Mouse (Mus musculus): ENCODE measurements at regions not wholly inside any gene's neighbourhood (a gene's known extent, or its start where the extent isn't known, plus 50 kb on each side); places are given as distances from the start of the nearest gene placed in this dataset.
A peak's percentile ranks its signal among the peaks of the same experiment; 100 is the strongest.

DNA sequence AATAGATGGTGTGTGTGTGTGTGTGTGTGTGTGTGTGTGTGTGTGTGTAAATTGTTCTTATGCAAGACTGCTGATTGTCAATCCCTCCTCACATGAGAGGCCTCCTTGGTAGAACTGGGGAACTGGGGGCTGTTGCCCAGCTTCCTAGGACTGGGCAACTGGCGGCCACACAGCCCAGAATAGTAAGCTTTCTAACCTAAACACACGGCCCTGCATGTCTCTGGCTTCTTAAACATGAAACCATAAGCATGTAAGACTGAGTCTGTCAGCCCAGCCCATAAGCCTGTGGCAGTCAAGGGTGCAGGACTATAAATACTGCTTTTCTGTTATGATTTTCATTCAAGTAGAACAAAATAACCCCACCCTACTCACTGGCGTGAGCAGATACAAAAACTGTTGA, 60.7 kb downstream of the Ifng start:
- DNase-seq (ENCODE audit: extremely low read depth, low read depth, low spot score) = no peak

DNA sequence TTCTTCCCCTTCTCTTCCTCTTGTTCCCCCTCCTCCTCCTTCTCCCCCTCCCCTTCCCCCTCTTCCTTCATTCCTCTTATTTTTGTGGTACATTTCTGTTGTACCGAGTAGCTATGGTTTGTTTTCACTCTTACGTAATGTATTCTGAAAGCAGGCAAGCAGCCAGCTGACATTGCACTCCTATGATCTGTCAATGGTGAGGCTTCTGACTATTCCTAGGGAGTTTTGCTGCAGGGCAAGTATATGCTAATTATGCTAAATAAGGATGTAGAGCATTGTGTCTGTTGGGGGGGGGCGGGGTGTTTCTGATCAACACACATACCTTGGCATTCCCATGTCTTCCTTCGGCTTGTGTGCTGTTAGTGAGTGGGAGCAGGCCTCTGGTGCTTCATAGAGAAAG, 64.0 kb downstream of the Ifng start:
- H3K79me2 ChIP-seq (ENCODE audit: control insufficient read depth, insufficient read depth, low read length) = no peaks in the 10 kb centered on the region
- peak; percentile 28 for DNase-seq (ENCODE audit: extremely low read depth, low read depth, low spot score)
- H3K36me3 ChIP-seq (ENCODE audit: control insufficient read depth, insufficient read depth, low read length) = no peaks in the 10 kb centered on the region
- WGBS = 44% methylated on average over 4 of the region's 4 CpGs
- H3K27me3 ChIP-seq (ENCODE audit: control insufficient read depth, insufficient read depth, low read length) = no peaks in the 10 kb centered on the region
- no peak overlapping the region for H3K4me3 ChIP-seq (ENCODE audit: insufficient read depth, low read depth, low read length)
- no peaks in the 10 kb centered on the region for H3K4me1 ChIP-seq (ENCODE audit: control insufficient read depth, insufficient read depth, low read length)
- no peak overlapping the region for H3K9ac ChIP-seq (ENCODE audit: low read depth, low read length)
- H3K27ac ChIP-seq (replicated peaks; ENCODE audit: insufficient read depth, low read depth, low read length) = no peak overlapping the region
- no peak for TF ChIP-seq POLR2A (IDR thresholded peaks at IDR 0.05; ENCODE audit: extremely low read depth, insufficient read depth, low read length)
- TF ChIP-seq CTCF (IDR thresholded peaks at IDR 0.05; ENCODE audit: low read depth, low read length) = no peak

More for the DNA sequence above, 60.7 kb downstream of the Ifng start:
- Histone ChIP-seq H3K36me3 (ENCODE audit: control insufficient read depth, insufficient read depth, low read length) (no peaks in the 10 kb centered on the region), H3K79me2 (ENCODE audit: control insufficient read depth, insufficient read depth, low read length) (no peaks in the 10 kb centered on the region), H3K4me3 (ENCODE audit: insufficient read depth, low read depth, low read length) (no peak overlapping the region), H3K27me3 (ENCODE audit: control insufficient read depth, insufficient read depth, low read length) (no peaks in the 10 kb centered on the region), H3K27ac (replicated peaks; ENCODE audit: insufficient read depth, low read depth, low read length) (no peak overlapping the region), H3K4me1 (ENCODE audit: control insufficient read depth, insufficient read depth, low read length) (no peaks in the 10 kb centered on the region), H3K9ac (ENCODE audit: low read depth, low read length) (no peak overlapping the region)
- WGBS = 85% methylated on average over 3 of the region's 3 CpGs
- no peak for TF ChIP-seq CTCF (IDR thresholded peaks at IDR 0.05; ENCODE audit: low read depth, low read length)

DNA sequence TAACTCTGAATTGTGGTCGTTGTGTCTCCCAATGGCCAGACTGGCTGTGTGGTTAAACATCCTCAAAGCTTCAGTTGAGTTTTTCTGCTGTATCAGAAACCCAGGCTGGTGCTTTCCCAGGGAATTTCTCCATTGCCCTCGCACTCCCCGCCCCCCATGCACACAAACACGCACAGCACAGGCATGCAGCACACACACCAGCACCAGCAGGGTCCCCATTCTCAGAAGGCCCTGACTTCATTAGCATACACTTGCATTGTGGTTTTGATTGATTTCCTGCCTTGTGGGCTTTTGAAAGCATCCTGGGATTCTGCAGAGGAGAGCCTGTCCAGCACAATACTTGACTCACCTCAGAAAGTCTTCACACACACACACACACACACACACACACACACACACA, 65.3 kb downstream of the Ifng start:
- Histone ChIP-seq H3K4me1 (ENCODE audit: control insufficient read depth, insufficient read depth, low read length) (no peaks in the 10 kb centered on the region), H3K36me3 (ENCODE audit: control insufficient read depth, insufficient read depth, low read length) (no peaks in the 10 kb centered on the region), H3K27ac (replicated peaks; ENCODE audit: insufficient read depth, low read depth, low read length) (no peak overlapping the region), H3K27me3 (ENCODE audit: control insufficient read depth, insufficient read depth, low read length) (no peaks in the 10 kb centered on the region), H3K79me2 (ENCODE audit: control insufficient read depth, insufficient read depth, low read length) (no peaks in the 10 kb centered on the region), H3K4me3 (ENCODE audit: insufficient read depth, low read depth, low read length) (no peak overlapping the region), H3K9ac (ENCODE audit: low read depth, low read length) (no peak overlapping the region)
- no peak for DNase-seq (ENCODE audit: extremely low read depth, low read depth, low spot score)
- 79% methylated on average over 4 of the region's 4 CpGs for WGBS
- TF ChIP-seq POLR2A (IDR thresholded peaks at IDR 0.05; ENCODE audit: extremely low read depth, insufficient read depth, low read length) (no peak), CTCF (IDR thresholded peaks at IDR 0.05; ENCODE audit: low read depth, low read length) (no peak)

DNA sequence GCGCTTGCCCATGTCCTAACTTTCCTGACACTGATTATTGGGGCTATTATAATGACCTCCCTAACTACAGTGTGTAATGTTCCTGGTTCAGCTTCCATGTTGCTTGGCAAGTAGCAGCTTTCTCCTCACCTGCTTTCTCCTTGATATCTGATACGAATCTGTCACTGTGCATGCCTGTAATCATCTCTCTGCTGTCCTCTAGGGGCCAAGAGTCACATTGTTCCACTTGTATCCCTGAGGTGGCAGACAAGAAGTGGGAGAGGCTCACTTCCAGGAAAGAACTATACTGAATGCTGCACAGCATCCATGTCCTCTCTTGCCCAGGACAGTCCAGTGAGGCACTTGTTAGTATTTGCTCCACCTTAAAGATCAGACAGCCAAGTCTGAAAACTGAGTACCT, 66.8 kb downstream of the Ifng start:
- Histone ChIP-seq H3K79me2 (ENCODE audit: control insufficient read depth, insufficient read depth, low read length) (no peaks in the 10 kb centered on the region), H3K4me3 (ENCODE audit: insufficient read depth, low read depth, low read length) (no peak overlapping the region), H3K27me3 (ENCODE audit: control insufficient read depth, insufficient read depth, low read length) (no peaks in the 10 kb centered on the region), H3K27ac (replicated peaks; ENCODE audit: insufficient read depth, low read depth, low read length) (no peak overlapping the region), H3K36me3 (ENCODE audit: control insufficient read depth, insufficient read depth, low read length) (no peaks in the 10 kb centered on the region), H3K4me1 (ENCODE audit: control insufficient read depth, insufficient read depth, low read length) (no peaks in the 10 kb centered on the region), H3K9ac (ENCODE audit: low read depth, low read length) (no peak overlapping the region)
- TF ChIP-seq CTCF (IDR thresholded peaks at IDR 0.05; ENCODE audit: low read depth, low read length) = no peak
- no peak for TF ChIP-seq POLR2A (IDR thresholded peaks at IDR 0.05; ENCODE audit: extremely low read depth, insufficient read depth, low read length)
- WGBS = 56% methylated on average over 2 of the region's 2 CpGs
- peak; percentile 3 for DNase-seq (ENCODE audit: extremely low read depth, low read depth, low spot score)

DNA sequence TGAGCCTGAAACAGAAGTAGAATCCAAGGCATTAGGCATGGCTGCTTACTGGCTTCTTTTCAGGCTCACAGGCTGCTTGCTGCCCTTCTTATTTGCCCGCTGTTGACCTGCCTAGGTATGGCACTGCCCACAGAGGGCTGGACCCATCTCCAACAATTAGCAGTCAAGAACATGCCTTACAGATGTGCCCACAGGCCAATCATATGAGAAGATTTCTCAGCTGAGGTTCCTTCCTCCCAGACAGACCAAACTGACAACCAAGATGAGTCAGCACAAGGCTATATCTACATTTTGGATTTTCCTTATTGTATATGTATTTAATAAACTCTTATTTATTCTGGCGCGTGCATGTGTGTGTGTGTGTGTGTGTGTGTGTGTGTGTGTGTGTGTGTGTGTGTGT, 76.0 kb downstream of the Ifng start:
- no peak overlapping the region for H3K4me3 ChIP-seq (ENCODE audit: insufficient read depth, low read depth, low read length)
- TF ChIP-seq CTCF (IDR thresholded peaks at IDR 0.05; ENCODE audit: low read depth, low read length) = no peak
- TF ChIP-seq POLR2A (IDR thresholded peaks at IDR 0.05; ENCODE audit: extremely low read depth, insufficient read depth, low read length) = no peak
- DNase-seq (ENCODE audit: extremely low read depth, low read depth, low spot score) = no peak
- H3K79me2 ChIP-seq (ENCODE audit: control insufficient read depth, insufficient read depth, low read length) = no peaks in the 10 kb centered on the region
- H3K27ac ChIP-seq (replicated peaks; ENCODE audit: insufficient read depth, low read depth, low read length) = no peak overlapping the region
- H3K36me3 ChIP-seq (ENCODE audit: control insufficient read depth, insufficient read depth, low read length) = no peaks in the 10 kb centered on the region
- H3K4me1 ChIP-seq (ENCODE audit: control insufficient read depth, insufficient read depth, low read length) = no peaks in the 10 kb centered on the region
- H3K9ac ChIP-seq (ENCODE audit: low read depth, low read length) = no peak overlapping the region
- H3K27me3 ChIP-seq (ENCODE audit: control insufficient read depth, insufficient read depth, low read length) = no peaks in the 10 kb centered on the region
- 89% methylated on average over 3 of the region's 3 CpGs for WGBS

DNA sequence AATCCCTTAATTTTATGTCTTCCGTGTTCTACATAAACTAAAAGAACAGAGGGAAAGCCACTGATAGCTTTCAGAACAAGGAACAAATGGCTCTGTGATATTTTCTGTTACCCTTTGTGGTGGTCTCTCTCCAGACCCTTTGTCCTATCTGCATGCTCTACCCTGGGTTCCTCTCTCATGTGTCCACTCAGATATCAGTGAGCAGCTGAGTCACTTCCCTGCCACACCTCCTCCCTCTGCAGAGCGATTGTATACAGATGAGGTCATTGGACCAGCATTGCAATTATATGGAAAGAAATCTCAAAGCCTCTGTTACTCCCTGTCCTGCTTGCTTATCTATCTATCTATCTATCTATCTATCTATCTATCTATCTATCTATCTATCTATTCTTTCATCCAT, 77.1 kb downstream of the Ifng start:
- no peak for TF ChIP-seq CTCF (IDR thresholded peaks at IDR 0.05; ENCODE audit: low read depth, low read length)
- no peak for TF ChIP-seq POLR2A (IDR thresholded peaks at IDR 0.05; ENCODE audit: extremely low read depth, insufficient read depth, low read length)
- Histone ChIP-seq H3K4me1 (ENCODE audit: control insufficient read depth, insufficient read depth, low read length) (no peaks in the 10 kb centered on the region), H3K36me3 (ENCODE audit: control insufficient read depth, insufficient read depth, low read length) (no peaks in the 10 kb centered on the region), H3K9ac (ENCODE audit: low read depth, low read length) (no peak overlapping the region), H3K79me2 (ENCODE audit: control insufficient read depth, insufficient read depth, low read length) (no peaks in the 10 kb centered on the region), H3K27me3 (ENCODE audit: control insufficient read depth, insufficient read depth, low read length) (no peaks in the 10 kb centered on the region), H3K4me3 (ENCODE audit: insufficient read depth, low read depth, low read length) (no peak overlapping the region), H3K27ac (replicated peaks; ENCODE audit: insufficient read depth, low read depth, low read length) (no peak overlapping the region)
- WGBS = 94% methylated on average over 2 of the region's 2 CpGs
- no peak for DNase-seq (ENCODE audit: extremely low read depth, low read depth, low spot score)

Measured in liver, adult 2 months (tissue).